Mouse (Mus musculus) stomach, postnatal 0 days (tissue): Measurements from ENCODE around the gene Slc27a5. TPM values are rescaled to one million over a fixed set of nuclear protein-coding genes. Genes with fewer than 3 reads are reported as not detected.

Experiments used
- ATAC-seq: fragments of 200-750 bp; cut with Nextera tagmentation; 2 replicates; pipeline ENCODE4 v1.8.0; 2017; ENCODE audit not compliant: low FRiP score, low TSS enrichment
- DNase-seq: peaks from one replicate; pipeline ENCODE4 v3.0.0-alpha.2; 2016; ENCODE audit warnings: low spot score
- H3K27ac ChIP-seq: fragments of 300-500 bp; sonication (generic); replicated peaks from 2 replicates; pipeline ENCODE4 v1.5.1; 2014; ENCODE audit warnings: mild to moderate bottlenecking, control low read depth
- H3K27me3 ChIP-seq: fragments of 300-500 bp; sonication (generic); 2 replicates; pipeline ENCODE4 v1.6.1; 2014; ENCODE audit warnings: low read length; ENCODE audit not compliant: control insufficient read depth, insufficient read depth
- H3K36me3 ChIP-seq: fragments of 300-500 bp; sonication (generic); 2 replicates; pipeline ENCODE4 v1.6.1; 2014; ENCODE audit warnings: low read length, mixed read lengths; ENCODE audit not compliant: control insufficient read depth, insufficient read depth
- H3K4me1 ChIP-seq: fragments of 300-500 bp; sonication (generic); replicated peaks from 2 replicates; pipeline ENCODE4 v1.6.1; 2014; ENCODE audit warnings: antibody characterized with exemption; ENCODE audit not compliant: control insufficient read depth, insufficient read depth
- H3K4me2 ChIP-seq: fragments of 300-500 bp; sonication (generic); replicated peaks from 2 replicates; pipeline ENCODE4 v1.6.1; 2014; ENCODE audit warnings: low read depth, mild to moderate bottlenecking, control low read depth, moderate library complexity
- H3K4me3 ChIP-seq: fragments of 300-500 bp; sonication (generic); 2 replicates; pipeline ENCODE4 v1.5.1; 2014; ENCODE audit warnings: low read depth, low read length, control low read depth
- H3K9ac ChIP-seq: fragments of 300-500 bp; sonication (generic); 2 replicates; pipeline ENCODE4 v1.6.1; 2014; ENCODE audit warnings: mild to moderate bottlenecking, low read length, control low read depth, mixed read lengths
- H3K9me3 ChIP-seq: fragments of 300-500 bp; sonication (generic); 2 replicates; pipeline ENCODE4 v1.6.1; 2016; ENCODE audit warnings: low read length; ENCODE audit not compliant: control insufficient read depth
- CTCF ChIP-seq: IDR thresholded peaks from 2 replicates; pipeline ENCODE4 v1.5.1; 2016; ENCODE audit warnings: antibody characterized with exemption, low read depth, mild to moderate bottlenecking, moderate library complexity
- EP300 ChIP-seq: optimal IDR thresholded peaks from 2 replicates; pipeline ENCODE3; 2016; ENCODE audit warnings: antibody characterized with exemption
- WGBS: fragments of 180-500 bp; shearing (Covaris S2); extraction: QIAGEN DNeasy Blood & Tissue Kit; methylation state at CpG from one replicate; pipeline ENCODE4 v1.1.7; 2014; 5-methylcytosine and 5-hydroxymethylcytosine counted together
- polyA plus RNA-seq: library from polyadenylated mRNA; unstranded; fragments of >200 nt; fragmentation: Nextera tagmentation; extraction: Ambion mirVana; gene quantifications from 2 replicates; pipeline ENCODE4 v1.2.1, GENCODE M21; 2015

Gene Slc27a5
- polyA plus RNA-seq, 1 experiment from 2014 or later = 0.13 TPM

DNA sequence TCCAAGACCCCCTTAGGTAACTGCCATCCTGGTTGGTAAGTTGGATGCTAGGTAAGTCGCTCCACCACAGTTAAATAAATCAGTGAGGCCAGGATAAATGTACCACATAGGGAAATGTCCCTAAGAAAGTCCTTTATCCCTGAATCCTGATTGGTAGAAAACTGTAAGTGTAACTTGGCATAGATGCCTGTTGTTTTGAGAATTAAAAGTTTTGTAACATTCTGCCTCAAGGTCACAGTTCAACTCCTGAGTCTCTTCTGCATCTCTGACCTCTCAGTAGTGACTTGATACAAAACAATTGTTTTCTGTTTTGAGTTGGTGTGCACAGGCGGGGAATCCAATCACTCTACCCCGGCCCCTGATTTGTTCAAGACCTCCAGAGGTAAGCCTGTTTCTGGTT, 859 bp upstream of the Slc27a5 start, which contains the start of gene Trim28:
TSS of gene Trim28 (plus strand) at position 264 of the 400 bp plus-strand sequence.
- ATAC-seq = no peak
- TF ChIP-seq EP300 = no peak
- no peak for TF ChIP-seq CTCF
- no peak for DNase-seq

DNA sequence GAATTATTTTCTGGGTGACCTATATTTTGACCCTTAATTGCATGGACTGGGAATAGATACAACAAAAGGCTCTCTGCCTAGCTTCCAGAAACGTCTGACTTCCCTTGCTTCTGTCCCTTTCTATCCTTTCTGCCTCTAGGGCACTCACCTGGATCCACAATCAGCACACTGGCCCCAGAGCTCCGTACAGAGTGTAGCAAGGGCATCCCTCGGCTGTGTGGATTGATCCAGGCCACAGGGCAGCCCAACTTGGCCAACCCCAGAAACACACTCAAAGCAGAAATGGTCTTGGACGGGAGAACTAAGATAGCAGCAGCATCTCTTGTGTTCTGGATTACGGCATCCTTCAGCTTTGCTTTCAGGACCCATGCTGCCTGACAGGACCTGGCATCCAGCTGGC, 762 bp downstream of the Slc27a5 start:
- no peaks in the 10 kb centered on the region for H3K36me3 ChIP-seq
- H3K4me3 ChIP-seq = no peak overlapping the region
- TF ChIP-seq EP300 (no peak), CTCF (no peak)
- ATAC-seq (no peak), DNase-seq (no peak)
- no peaks in the 10 kb centered on the region for H3K27me3 ChIP-seq
- no peaks in the 10 kb centered on the region for H3K9me3 ChIP-seq
- no peak overlapping the region for H3K9ac ChIP-seq
- WGBS = 69% methylated on average over 5 of the region's 5 CpGs
- no peak overlapping the region for H3K27ac ChIP-seq
- H3K4me2 ChIP-seq = no peak overlapping the region
- no peaks in the 10 kb centered on the region for H3K4me1 ChIP-seq

More for the DNA sequence above, 859 bp upstream of the Slc27a5 start, which contains the start of gene Trim28:
- no peaks in the 10 kb centered on the region for H3K27me3 ChIP-seq
- H3K4me1 ChIP-seq = no peaks in the 10 kb centered on the region
- H3K36me3 ChIP-seq = no peaks in the 10 kb centered on the region
- H3K4me2 ChIP-seq = no peak within 1 kb of the TSS
- no peak within 1 kb of the TSS for H3K9ac ChIP-seq
- WGBS = 80% methylated on average over 3 of the region's 3 CpGs
- no peak within 1 kb of the TSS for H3K27ac ChIP-seq
- H3K4me3 ChIP-seq = no peak within 1 kb of the TSS
- H3K9me3 ChIP-seq = no peaks in the 10 kb centered on the region

DNA sequence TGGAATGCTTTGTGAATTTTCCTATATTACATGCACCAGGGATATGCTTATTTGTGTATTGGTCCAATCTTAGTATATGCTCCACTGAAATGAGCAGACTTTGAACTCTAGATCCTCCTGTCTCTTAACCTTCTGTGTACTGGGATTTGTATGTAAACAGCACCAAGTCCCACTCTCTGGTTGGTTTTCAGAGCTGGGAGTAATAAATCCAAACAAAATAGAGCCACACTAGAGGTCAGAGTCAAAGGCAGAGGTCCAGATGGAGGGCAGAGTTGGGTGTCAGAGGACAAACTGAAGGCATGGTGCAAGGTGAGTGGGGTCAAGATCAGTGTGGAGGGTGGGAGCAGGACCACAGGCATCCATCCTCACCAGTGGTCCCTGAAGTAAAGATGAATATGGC, 2.1 kb downstream of the Slc27a5 start:
- no peaks in the 10 kb centered on the region for H3K27me3 ChIP-seq
- no peaks in the 10 kb centered on the region for H3K9me3 ChIP-seq
- no peak overlapping the region for H3K9ac ChIP-seq
- no peak overlapping the region for H3K27ac ChIP-seq
- no peaks in the 10 kb centered on the region for H3K36me3 ChIP-seq
- DNase-seq = no peak
- no peak overlapping the region for H3K4me3 ChIP-seq
- no peak overlapping the region for H3K4me2 ChIP-seq
- no peak for ATAC-seq
- TF ChIP-seq EP300 (no peak), CTCF (no peak)
- H3K4me1 ChIP-seq = no peaks in the 10 kb centered on the region

DNA sequence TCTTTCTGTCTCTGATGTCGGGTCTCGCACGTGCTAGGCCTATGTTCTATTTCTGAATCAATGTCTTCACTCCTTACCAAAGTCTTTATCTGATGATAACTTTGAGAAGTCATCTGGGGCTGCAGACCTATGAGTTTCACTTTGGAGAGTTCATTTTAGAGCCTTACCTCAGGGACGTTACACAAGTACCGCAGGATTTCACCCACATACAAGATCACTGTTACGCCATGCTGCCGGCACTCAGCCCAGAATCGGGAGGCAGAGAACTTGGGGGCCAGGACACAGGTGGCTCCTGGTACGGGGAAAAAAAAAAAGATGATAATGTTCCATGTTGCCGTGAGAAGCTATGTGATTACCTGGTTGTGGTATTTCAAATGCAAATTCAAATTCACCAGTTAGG, 4.8 kb downstream of the Slc27a5 start:
- H3K27ac ChIP-seq = no peak overlapping the region
- no peak for ATAC-seq
- H3K9me3 ChIP-seq = no peaks in the 10 kb centered on the region

DNA sequence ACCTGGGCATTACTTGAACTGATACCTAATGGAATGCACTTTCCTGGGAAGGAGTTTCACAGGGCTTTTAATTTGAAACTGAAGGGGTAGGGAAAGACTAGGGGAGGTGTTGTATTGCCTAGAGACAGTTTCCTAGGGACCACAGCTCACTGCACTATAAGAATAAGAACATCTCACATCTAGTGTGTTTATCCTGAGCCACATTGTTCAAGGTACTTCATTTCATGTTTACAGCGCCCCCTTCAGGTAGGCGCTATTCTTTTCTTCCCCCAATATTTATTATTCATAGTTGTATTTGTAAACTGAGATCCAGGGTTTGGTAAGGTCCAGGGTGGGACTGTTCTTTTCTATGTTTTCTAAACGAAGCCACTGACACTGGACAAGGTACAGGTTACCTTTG, 5.8 kb downstream of the Slc27a5 start:
- Histone ChIP-seq H3K36me3 (no peaks in the 10 kb centered on the region), H3K4me3 (no peak overlapping the region), H3K9ac (no peak overlapping the region), H3K4me1 (no peaks in the 10 kb centered on the region), H3K4me2 (no peak overlapping the region), H3K27me3 (no peaks in the 10 kb centered on the region), H3K9me3 (no peaks in the 10 kb centered on the region), H3K27ac (no peak overlapping the region)
- TF ChIP-seq CTCF (peak; percentile 65), EP300 (no peak)
- DNase-seq (no peak), ATAC-seq (no peak)
- WGBS = 4% methylated on average over 3 of the region's 3 CpGs

More for the DNA sequence above, 4.8 kb downstream of the Slc27a5 start:
- Histone ChIP-seq H3K9ac (no peak overlapping the region), H3K4me3 (no peak overlapping the region), H3K4me2 (no peak overlapping the region), H3K4me1 (no peaks in the 10 kb centered on the region), H3K27me3 (no peaks in the 10 kb centered on the region), H3K36me3 (no peaks in the 10 kb centered on the region)
- DNase-seq = no peak
- 86% methylated on average over 10 of the region's 10 CpGs for WGBS
- no peak for TF ChIP-seq CTCF
- no peak for TF ChIP-seq EP300

DNA sequence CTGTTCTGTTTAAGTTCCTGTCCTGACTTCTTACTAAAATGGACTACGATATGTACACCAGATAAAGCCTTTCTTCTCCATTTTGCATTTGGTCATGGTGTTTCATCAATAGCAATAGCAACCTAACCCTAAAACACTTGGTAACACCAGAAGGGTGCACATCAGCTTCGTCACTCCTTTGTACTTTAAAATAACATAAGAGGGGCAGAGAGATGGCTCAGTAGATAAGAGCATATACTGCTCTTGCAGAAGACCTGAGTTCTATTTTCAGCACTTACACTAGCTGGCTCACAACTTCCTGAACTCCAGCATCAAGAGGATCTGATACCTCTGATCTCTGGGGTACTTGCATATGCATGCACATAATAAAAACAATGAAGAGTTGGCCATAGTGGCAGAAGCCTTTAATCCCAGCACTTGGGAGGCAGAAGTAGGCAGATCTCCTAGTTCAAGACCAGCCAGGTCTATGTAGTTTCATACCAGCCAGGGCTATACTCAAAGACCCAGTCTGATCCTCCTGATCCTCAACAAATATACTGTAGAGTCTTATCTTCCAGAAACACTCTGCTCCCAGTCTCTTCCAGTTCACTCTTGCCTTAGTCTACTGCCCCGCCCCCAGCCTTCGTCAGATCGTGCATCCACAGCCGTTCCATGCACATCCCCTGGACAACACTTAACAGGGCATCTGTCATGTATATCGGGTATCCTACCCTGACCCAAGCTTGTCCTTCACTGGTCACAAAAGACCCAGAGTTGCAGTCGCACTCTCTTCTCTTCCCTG, 10.4 kb downstream of the Slc27a5 start:
- Histone ChIP-seq H3K4me2 (no peak overlapping the region), H3K4me1 (no peaks in the 10 kb centered on the region), H3K36me3 (no peaks in the 10 kb centered on the region), H3K27me3 (no peaks in the 10 kb centered on the region), H3K9me3 (no peaks in the 10 kb centered on the region), H3K27ac (no peak overlapping the region), H3K4me3 (no peak overlapping the region), H3K9ac (no peak overlapping the region)
- ATAC-seq = no peak
- WGBS = 74% methylated on average over 8 of the region's 8 CpGs
- DNase-seq = no peak
- TF ChIP-seq EP300 = no peak
